Mouse (Mus musculus) c-Kit-negative CD71-positive TER-119-positive erythroid progenitor cells, embryonic 14.5 days (primary cell): ENCODE data around the gene Spred3.
"Not testable (repeated sequence)": the region's sequence is repeated elsewhere in the genome, so short reads cannot be mapped to it uniquely, and the experiment has no call there.

Experiments used
- DNase-seq: peaks from one replicate; pipeline ENCODE4 v3.0.0-alpha.2; 2013; ENCODE audit warnings: low read depth, low spot score

Gene Spred3

DNA sequence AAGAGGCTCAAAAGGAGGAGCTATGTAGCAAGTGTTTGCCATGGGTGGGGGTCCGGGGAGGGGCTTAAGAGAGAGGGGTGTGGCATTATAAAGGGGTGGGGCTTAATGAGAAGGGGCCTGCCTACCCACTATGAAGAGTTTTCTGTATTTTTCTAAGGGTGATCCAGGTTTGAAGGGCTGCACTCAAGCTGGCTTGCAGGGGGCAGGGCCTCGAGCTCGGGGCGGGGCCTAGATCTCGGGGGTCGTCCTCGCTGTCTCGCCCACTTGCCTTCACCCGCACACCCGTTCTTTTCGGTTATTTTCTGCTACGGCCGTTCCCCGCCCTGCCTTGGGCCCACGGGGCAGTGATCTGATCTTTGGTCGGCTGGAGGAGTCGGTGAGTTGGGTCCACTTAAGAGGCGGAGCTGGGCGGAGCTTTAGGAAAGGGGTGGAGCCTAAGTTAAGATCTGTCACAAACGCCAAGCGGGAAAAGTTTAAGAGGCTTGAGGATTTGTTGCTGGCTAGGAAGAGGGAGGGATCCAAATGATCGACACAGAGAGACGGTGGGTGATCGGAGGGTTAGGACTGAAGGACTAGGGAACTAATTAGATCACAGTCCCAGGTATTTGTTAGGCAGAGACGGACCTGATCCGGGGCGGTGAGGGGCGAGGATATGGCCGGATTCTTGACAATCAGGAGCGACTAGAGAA, at the start of gene Spred3, which contains the start of gene Ggn:
Gene Spred3 (minus strand): TSS at position 346 of the 689 bp plus-strand sequence.
Gene Ggn (plus strand): TSS at position 145 of the 689 bp plus-strand sequence.
- no peak for DNase-seq

DNA sequence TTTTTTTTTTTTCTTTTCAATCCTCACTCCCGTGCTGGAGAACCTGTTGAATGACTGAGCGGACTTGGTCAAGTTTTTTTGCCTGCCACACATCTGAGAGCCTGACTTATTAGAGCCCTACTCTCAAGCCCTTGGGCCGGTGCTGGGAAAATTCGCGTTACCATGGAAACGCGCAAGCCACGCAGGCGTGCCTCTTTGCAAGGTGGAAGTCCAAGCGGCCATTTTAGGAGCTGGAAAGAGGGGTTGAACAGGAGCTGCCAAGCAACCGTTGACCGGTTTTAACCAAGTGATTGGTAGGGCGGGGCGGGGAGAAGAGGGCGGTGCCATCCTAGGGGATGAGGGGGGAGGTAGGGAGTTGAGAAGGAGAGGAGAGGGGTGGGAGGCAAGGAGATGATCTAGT, 44.6 kb upstream of the Spred3 start:
- no peak for DNase-seq

DNA sequence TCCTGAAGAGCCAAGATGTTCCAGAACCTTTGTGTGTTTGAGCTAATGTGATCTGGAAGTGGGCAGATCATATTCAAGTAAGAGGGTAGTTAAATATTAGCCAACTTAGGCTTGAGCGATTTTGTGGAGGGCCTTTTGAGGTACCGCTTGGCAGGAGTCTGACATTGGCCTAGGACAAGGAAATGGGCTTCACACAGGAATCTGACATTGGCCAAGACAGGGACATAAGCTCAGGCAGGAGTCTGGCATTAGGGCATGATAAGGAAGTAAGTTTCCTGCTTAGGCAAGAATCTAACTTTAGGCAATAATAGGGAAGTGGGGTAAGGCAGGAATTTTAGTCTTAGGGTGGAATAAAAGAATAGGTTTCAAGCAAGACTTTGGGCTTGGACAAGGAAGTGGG, 44.0 kb upstream of the Spred3 start:
- no peak for DNase-seq

DNA sequence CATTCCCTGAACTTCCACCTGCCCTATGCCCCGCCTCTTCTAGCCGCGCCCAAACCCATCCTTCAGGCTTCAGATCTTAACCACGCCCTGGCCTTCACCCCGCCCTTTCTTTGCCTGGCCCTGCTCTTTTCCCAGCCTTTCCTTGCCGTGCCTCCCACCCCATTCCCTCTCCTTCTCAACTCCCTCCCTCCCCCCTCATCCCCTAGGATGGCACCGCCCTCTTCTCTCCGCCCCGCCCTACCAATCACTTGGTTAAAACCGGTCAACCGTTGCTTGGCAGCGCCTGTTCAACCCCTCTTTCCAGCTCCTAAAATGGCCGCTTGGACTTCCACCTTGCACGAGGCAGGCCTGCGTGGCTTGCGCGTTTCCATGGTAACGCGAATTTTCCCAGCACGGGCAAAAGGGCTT, 43.5 kb upstream of the Spred3 start, which contains the start of gene Catsperg1:
Gene Catsperg1 (minus strand): TSS at position 361 of the 408 bp plus-strand sequence.
- no peak for DNase-seq

DNA sequence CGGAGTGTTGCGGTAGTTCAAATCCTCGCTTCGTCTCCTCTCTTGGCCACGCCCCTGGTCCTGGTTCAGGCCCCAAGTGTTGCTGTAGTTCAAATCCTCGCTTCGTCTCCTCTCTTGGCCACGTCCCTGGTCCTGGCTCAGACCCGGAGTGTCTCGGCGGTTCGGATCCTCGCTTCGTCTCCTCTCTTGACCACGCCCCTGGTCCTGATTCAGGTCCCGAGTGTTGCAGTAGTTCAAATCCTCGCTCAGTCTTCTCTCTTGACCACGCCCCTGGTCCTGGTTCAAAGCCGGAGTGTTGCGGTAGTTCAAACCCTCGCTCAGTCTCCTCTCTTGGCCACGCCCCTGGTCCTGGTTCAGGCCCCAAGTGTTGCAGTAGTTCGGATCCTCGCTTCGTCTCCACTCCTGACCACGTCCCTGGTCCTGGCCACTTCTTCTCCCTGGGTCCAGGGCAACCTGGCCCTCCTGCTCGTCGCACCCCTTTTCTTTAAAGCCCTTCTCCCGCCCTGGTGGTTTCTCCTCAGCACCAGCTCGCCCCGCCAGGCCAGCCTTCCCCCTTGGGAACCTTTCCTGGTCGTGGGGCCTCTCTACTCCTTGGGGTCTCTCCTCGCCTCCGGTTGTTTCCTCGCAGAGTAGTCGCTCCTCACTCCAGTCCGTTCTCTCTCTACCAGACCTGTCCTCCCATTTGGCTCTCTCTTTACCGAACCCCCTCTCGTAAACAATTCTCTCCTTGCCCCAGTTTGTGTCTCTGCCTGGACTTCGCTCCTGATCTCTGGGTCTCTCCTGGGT, 42.8 kb upstream of the Spred3 start:
- not testable (repeated sequence) for DNase-seq

DNA sequence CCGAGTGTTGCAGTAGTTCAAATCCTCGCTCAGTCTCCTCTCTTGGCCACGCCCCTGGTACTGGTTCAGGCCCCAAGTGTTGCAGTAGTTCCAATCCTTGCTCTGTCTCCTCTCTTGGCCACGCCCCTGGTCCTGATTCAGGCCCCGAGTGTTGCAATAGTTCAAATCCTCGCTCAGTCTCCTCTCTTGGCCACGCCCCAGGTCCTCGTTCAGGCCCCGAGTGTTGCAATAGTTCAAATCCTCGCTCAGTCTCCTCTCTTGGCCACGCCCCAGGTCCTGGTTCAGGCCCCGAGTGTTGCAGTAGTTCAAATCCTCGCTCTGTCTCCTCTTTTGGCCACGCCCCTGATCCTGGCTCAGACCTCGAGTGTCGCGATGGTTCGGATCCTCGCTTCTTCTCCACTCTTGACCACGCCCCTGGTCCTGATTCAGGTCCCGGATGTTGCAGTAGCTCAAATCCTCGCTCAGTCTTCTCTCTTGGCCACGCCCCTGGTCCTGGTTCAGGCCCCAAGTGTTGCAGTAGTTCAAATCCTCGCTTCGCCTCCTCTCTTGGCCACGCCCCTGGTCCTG, 42.1 kb upstream of the Spred3 start:
- no peak for DNase-seq

DNA sequence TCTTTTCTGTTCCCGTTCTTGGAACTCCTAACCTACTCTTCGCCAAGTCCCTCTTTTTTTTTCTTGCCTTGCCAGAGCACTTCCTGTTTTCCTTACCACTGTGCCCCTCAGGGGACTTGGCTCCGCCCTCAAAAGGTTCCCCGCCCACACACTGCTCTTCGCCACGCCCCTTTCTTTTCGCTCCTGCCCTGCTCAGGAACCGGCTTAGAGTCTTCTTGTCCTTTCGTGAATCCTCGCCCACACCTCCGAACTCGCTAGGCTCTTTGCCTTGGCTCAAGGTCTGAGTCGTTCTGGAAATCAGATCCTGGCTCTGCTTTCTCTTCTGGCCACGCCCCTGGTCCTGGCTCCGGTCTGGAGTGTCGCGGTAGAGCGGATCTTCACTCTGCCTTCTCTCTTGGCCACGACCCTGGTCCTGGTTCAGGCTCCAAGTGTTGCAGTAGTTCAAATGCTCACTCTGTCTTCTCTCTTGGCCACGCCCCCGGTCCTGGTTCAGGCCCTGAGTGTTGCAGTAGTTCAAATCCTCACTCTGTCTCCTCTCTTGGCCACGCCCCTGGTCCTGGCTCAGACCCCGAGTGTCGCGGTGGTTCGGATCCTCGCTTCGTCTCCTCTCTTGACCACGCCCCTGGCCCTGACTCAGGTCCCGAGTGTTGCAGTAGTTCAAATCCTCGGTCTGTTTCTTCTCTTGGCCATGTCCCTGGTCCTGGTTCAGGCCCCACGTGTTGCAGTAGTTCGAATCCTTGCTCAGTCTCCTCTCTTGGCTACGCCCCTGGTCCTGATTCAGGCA, 41.4 kb upstream of the Spred3 start:
- DNase-seq: peak; percentile 26

DNA sequence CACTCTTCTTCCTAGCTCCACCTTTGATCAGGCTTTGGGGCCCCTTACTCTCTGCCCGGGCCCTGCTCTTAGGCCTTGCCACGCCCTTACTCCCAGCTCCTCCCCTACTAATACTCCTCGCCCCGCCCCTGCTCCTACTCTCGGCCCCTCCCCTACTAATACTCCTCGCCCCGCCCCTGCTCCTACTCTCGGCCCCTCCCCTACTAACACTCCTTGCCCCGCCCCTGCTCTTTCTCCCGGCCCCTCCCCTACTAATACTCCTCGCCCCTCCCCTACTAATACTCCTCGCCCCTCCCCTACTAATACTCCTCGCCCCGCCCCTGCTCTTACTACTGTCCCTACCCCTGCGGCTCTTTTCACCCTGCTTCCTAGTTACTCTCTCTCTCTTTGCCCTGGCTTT, 40.8 kb upstream of the Spred3 start:
- DNase-seq: not testable (repeated sequence)

DNA sequence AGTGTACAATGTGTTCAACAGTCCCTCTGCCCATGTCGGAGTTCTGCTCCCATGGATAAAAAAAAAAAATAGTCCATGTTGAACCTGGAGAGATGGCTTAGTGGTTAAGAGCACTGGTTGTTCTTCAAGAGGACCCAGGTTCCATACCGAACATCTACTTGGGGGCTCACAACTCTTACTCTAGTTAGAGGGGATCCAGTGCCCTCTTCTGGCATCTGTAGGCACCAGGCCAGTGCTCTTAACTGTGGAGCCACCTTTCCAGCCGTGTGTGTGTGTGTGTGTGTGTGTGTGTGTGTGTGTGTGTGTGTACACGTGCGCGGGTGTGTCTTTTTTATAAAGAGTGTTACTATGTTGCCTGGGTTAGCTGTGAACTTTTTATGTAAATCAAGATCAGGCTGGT, 32.4 kb upstream of the Spred3 start:
- no peak for DNase-seq

DNA sequence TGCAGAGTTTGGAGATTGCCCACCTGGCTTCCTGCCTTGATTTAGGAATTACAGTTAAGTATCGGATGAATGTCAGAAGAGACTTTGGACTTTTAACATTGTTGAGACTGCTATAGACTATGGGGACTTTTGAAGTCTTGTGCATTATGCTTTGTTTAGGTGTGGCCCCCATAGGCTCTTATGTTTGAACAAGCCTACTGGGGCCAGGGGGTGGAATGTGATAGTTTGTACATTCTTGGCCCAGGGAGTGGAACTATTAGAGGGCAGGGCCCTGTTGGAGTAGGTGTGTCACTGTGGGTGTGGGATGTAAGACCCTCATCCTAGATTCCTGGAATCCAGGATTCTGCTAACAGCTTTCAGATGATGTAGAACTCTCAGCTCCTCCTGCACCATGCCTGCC, 24.0 kb upstream of the Spred3 start:
- not testable (repeated sequence) for DNase-seq

DNA sequence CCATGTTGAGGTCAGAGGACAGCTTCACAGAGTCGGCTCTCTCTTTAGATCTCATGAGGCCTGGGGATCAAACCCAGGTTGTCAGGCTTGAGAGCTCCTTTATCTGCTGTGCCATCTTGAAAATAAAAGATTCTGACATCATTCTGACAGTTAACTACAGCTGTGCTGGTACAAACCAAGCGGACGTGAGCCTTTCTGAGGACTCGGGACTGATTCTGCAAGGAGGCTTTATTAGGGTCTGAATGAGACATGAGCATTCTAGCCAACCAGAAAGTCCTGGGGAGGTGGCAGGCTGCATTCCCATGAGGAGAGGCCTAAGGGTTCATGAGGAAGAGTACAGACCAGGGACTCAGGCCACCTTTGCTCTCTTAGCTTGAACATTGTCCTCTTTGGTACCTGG, 11.1 kb upstream of the Spred3 start:
- not testable (repeated sequence) for DNase-seq

DNA sequence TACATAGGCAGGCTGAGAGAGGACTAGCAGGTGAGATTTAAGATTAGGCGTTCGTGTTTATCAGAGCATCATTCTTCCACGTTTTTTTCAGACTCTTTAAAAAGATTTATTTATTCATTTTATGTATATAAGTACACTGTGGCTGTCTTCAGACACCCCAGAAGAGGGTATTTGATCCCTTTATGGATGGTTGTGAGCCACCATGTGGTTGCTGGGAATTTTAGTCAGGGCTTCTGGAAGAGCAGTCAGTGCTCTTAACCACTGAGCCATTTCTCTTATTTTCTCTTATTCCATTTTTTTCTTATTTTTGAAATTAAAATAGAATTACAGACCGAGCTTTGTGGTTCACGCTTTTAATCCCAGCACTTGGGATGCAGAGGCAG, 10.6 kb upstream of the Spred3 start:
- DNase-seq: no peak

DNA sequence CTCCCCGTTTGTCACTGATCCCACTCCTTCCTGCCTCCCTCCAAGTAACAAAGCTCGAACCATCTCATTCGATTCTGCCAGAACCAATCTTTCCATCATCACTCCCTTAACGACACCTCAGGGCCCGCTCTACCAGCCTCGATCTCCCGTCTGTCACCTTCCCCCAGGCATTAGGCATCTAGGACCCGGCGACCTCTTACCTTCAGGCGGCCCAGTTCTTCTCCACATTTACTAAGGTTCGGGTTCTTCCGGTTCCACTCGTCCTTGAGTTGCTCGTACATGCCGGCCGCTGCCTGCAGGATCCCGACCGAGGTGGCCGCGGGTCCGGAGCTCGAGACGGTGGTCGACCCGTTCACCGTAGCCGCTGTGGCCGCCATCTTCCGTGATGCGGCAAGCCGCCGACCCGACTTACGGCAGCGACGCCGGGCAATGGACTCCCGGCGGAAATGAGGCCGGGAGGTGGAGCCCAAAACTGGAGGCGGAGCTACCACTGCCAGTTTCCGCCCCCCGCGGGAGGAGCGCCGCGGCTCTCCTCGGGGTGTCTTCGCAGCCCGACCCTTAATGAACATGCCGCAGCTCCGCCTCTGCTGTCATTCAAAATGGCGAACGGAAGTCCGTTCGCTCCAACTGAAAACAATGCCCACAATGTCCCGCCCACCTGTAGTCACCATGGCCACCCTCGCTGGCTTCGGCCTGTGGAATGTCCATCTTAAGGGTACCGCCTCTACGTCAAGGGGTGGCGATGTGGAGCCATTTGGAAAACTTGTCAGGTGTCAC, 10.1 kb upstream of the Spred3 start, which contains the start of gene Psmd8:
Gene Psmd8 (minus strand): TSS at position 625 of the 777 bp plus-strand sequence.
- peak; percentile 88 for DNase-seq

DNA sequence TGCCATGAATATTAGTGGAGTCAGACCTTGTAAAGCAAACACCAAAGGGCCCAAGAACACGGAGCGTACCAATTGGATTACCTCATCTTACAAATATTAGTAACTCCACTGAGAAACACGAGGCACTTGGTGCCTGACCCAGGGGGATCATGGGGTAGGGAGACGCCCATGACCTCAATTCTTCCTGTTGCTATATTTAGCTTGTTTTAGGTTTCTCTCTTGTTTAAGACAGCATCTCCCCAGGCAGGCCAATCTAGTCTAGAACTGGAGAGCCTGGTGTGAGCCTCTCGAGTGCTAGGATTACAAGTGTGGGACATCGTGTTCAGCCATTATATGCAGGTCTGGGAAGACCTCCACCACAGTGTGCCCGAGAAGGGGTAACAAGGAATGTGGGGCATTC, 9.1 kb upstream of the Spred3 start:
- no peak for DNase-seq

DNA sequence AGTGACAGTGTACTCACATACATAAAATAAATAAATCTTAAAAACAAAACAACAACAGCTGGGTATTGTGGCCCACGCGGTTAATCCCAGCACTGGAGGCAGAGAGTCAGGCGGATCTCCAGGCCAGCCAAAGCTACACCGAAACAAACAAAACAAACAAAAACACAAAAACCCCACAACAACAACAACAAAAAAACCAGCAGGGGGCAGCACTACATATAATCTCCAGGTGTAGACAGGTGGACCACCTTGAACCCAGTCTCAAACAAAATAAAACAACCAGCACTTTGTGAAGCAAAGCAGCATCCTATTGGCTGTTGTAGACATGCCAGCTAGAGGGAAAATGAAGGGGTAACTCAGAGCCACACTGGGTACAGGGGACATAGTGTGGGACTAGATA, 7.9 kb upstream of the Spred3 start:
- no peak for DNase-seq

DNA sequence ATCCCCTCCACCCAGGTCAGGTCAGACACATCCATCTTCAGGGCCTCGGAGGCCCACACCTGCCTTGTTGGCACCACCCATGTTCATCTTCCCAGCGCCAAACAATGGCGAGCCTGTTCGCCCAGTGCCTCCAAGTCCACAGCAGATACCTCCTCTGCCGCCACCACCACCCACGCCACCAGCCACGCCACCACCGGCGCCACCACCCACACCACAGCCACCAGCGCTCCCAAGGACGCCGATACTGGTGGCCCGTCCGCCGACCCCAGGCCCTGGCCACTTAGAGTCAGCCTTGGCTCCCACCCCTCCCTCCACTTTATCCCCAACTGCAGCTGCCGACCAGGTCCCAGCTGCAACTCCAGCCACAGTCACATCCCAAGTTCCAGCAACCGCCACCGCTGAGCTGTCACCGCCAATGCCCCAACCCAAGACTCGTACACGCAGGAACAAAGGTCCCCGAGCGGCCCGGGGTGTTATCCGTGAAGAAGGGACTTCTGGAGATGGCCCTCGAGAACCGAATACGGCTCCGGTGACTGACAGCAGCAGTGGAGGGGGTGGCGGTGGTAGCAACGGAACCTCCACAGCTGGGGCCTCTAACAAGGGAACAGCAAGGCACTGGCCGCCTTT, 2.3 kb upstream of the Spred3 start:
- no peak for DNase-seq

DNA sequence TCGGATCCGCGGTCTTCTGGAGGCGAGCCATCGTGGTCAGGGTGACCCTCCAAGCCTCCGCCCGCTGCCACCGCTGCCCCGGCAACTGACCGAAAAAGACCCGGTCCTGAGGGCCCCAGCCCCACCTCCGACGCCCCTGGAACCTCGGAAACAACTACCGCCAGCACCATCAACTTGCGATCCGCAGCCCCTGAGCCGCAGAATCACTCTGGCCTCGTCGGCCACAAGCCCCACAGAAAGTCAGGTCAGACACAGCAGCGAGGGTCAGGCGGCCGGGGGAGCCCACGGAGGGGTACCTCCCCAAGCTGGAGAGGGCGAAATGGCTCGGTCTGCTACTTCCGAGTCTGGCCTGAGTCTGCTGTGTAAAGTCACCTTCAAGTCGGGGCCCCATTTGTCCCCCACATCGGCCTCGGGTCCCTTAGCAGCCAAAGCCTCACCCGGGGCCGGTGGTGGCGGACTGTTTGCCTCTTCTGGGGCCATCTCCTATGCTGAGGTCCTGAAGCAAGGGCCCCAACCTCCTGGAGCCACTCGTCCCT, 1.4 kb upstream of the Spred3 start:
- no peak for DNase-seq

DNA sequence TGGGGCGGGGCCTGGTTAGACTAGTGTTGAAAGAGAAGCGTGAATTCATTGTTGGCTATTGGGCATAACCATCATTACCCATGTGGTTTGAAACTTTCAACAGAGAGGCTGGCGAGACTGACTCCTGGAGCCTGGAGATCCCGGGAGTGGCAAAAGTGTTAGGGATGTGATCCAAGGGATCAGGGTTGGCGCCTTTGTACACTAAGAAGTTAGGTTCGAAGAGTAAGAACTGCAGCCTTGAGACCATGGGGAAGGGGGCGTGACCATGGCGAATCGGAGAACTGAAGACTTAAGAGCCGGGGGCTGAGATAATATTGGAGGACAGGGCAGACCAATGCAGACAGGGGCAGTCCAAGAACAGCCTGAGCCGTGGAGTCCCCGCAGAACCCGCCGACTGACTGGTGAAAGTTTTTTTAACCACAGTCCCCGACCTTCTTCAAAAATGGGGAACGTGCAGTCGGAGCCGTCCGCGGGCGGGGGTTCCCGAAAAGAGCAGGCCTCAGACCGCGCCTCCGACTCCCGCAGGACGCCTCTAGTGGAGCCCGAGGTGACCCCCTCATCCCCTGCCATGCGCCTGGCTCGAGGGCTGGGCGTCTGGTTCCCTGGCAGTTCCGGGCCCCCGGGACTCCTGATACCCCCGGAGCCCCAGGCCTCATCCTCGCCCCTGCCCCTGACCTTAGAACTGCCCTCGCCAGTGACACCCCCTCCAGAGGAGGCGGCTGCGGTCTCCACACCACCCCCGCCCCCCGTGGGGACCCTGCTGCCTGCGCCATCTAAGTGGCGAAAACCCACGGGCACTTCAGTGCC, 747 bp upstream of the Spred3 start:
- no peak for DNase-seq
